Mouse (Mus musculus): ENCODE measurements around the gene Zfp286. TPM values are rescaled to one million over a fixed set of nuclear protein-coding genes. Genes with fewer than 3 reads are reported as not detected.

The Zfp286 gene
- 10 to 100 TPM; 17.8 to 19.5 TPM for total RNA-seq (2021)
- long read RNA-seq, experiment 1, transcript Zfp286-202 (6 exons, 1,979 nt), result major isoform, 10 of 25 reads
- long read RNA-seq, experiment 1, partial matches to known transcripts, result 1 of 25 reads
- long read RNA-seq, experiment 1, other reads (novel, unspliced or antisense), result 11 of 25 reads
- long read RNA-seq, experiment 2, partial matches to known transcripts, result 2 of 17 reads
- long read RNA-seq, experiment 2, other reads (novel, unspliced or antisense), result 9 of 17 reads

DNA sequence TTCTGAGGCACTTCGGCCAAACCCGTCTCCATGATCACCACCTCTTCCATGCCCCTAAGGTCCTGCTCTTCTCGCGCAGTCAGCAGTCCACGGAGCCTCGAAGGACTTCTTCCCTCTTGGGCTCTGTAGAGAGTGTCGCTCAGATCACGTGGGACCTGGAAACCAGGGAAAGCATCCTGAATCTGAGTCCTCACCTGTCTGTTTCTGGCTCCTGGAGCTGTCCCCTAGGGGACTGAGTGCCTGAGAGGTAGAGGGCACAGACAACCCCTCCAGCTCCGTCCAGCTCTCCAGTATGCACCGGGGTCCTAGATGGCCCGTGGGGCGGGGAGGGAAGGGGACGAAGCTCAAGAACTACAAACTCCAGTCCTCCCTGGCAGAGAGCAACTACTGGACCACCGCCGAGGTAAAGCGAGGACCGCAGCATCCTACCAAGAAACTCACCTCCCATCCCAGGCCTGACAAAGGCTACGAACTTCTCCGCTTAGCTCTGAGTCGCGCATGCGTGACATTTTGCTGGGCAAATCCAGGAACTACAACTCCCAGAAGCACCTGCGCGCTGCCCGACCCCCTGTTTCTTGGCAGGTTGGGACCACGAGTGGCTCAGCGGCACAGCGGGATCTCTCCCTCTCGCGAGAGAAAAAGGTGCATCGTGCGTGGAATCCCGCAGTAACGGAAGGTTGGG is at the start of gene Zfp286:
Gene Zfp286 (minus strand): TSS at position 528 of the 682 bp plus-strand sequence.
- peak; percentile 91 to 92 for DNase-seq (ENCODE audit: low spot score in 2 of 2)

DNA sequence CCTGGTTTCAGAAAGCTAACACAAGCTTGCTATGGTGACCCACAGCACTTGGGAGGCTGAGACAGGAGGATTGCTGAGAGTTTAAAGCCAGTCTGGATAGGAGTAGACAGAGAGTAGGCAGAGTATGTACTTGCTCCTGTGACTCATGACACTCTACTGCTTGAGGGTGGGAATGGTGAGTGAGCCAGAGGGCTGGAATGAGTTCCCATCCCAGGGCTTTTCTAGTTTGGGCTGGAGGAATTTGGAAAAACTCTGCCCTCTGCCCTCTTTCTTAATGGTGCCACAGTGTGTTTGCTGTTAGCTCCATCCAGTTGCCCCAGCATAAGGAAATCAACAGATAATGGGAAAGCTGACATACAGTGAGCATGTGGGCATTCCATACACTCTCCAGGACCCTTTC is 42.6 kb upstream of the Zfp286 start:
- no peak for DNase-seq (ENCODE audit: low spot score in 2 of 2)

DNA sequence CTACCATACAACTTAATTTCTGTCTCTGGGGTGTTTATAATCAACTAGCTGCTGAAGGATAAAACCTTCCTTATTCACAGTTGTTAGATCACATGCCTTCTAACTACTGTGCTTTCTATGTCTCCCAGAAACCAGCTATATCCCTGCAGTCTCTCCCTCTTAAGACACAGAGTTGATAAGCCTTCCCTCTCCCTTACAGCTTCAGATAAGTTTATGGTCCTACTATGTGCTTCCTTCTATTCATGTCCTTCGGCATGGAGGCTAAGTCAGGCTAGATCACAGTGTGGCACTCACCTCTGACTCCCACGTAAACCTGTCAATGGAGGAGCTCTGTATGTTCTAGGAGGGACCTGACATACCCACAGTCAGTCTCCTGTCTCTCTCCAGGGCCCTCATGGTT is 41.1 kb upstream of the Zfp286 start:
- no peak for DNase-seq (ENCODE audit: low spot score in 2 of 2)

DNA sequence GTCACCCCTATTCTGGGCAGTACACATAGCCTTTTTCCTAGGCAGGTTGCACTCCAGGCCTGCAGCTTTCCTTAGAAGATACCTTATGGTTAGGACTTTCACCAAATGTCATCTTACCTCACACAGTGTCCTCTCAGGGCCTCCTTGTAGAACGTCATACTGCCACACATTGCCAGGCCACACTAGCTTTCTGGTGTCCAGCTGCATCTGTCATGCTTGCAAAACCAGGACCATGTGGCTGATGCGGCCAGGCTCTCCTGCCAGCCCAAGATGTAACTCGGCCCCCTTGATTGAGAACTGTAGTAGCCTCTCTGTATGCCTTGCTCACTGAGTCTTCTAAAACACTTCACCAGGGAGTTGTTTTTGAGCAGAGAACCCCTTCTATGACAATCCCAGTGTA is 38.6 kb upstream of the Zfp286 start:
- DNase-seq (ENCODE audit: low spot score in 2 of 2), result no peak

DNA sequence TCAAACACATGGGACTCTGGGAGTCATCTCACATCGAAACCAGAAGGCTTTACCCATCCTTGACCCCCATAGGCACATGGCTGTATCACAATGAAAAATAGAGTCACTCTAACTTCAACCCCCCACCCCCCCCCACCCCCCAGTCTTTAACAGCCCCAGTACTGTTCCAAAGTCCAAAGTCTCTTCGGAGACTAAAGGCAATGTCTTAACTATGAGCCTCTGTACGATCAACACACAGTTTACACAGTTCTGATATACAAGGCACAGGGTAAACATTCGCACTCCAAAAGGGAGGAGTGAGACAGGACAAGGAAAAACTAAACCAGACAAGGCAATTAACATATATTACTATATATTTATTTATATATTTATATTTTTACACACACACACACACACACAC is 37.9 kb upstream of the Zfp286 start:
- no peak for DNase-seq (ENCODE audit: low spot score in 2 of 2)

DNA sequence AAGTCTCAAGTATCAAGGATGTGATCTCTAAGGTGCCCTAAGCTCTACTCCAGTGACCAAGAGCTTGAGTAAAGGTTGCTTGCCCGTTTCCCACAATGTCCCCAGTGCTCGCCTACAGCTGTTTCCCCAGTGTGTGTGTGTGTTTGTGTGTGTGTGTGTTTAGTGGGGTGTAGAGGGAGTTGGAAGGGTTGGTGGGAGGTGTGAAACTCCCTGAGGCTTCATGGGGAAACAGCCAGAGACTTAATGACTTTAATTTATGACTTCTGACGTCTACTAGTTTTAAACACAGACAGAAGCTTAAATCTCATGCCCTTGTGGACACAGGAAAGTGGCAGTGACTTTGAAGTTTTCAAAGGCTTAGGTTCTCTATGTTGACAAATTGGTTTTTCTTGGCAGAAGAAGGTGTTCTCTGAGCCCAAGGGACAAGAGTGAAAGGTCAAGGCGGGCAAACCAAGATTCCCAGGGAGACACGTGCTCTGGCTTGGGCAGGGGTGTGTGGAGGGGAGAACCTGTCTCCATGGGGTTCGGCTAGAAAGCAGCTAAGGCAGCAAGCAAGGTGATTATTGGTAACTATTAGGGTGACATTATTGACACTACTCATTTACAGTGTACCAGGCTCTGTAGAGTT is 37.0 kb upstream of the Zfp286 start:
- no peak for DNase-seq (ENCODE audit: low spot score in 2 of 2)

DNA sequence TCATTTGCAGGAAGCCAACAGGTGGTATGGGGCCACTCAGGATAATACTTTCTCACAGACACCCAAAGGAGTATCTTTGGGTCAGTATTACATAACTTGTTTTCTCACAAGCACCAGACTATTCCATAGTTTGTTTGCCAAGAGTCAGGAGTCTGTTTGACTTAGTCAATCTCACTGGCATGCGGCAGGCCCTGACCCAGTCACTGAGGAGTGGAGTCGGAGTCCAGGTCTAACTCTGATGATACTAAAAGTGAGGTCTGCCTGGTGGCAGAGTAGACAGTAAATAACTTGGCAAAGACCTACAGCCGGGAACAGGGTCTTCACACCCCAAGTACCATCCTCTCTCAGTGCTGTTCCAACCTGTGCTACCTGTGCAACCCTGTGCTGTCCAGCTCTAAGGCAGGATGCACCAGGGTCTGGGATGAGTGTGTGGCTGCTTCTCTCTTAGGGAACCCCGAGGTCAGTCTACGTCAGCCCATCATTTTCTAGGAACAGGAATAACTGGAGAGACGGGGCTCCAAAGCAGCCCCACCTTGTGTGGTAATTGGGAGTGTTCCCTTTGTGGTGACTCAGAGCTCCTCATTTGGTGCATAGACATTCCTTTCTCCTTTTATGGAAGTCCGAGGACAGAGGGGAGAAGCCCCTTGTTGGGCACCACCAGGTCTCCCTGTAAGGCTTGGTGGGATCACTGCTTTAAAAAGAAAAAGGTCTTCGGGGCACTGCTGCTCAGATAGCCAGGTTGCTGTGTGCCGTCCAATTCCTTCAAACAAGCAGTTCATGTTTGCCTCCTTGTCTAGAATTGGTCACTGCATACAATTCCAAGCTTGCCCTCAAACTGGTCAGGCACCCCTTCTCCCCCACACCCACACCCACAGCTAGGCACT is 36.2 kb upstream of the Zfp286 start:
- DNase-seq (ENCODE audit: low spot score in 2 of 2), result no peak

DNA sequence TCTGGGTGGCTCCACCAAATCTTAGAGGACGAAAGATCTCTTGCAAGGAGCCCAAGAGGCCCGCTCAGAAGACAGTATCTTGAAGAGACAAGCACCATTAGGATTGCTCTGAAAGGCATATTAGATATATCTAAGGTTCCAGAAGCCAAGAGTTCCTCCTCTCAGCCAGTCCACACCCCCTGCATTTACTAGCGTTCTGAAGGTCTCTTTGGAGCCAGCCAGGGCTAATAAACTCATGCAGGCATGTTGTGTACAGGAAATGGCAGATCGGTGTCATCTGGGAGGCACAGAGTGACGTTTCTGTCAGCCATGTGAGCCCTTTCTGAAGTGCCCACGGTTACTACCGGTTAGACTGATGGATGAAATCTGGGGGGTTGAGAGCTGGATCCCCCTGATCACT is 34.9 kb upstream of the Zfp286 start:
- no peak for DNase-seq (ENCODE audit: low spot score in 2 of 2)

DNA sequence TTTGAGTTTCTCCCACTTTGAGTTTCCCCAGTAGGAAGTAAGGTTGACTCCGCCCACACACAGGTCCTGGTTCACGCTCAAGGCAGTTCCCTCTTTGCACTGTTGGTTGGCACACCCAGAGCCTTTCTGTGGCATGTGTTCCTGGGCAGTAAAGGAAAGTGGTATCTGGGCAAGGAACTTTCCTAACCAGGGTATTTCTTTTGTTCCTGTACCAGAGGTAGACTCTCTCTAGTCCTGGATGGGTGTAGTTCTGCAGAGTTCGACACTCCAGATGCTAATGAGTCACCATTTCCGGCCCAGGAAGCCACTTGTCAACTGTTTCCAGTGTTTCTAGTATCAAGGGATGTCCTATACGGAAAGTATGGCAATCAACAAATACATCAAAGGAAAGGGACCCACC is 32.6 kb upstream of the Zfp286 start:
- DNase-seq (ENCODE audit: low spot score in 2 of 2), result no peak

DNA sequence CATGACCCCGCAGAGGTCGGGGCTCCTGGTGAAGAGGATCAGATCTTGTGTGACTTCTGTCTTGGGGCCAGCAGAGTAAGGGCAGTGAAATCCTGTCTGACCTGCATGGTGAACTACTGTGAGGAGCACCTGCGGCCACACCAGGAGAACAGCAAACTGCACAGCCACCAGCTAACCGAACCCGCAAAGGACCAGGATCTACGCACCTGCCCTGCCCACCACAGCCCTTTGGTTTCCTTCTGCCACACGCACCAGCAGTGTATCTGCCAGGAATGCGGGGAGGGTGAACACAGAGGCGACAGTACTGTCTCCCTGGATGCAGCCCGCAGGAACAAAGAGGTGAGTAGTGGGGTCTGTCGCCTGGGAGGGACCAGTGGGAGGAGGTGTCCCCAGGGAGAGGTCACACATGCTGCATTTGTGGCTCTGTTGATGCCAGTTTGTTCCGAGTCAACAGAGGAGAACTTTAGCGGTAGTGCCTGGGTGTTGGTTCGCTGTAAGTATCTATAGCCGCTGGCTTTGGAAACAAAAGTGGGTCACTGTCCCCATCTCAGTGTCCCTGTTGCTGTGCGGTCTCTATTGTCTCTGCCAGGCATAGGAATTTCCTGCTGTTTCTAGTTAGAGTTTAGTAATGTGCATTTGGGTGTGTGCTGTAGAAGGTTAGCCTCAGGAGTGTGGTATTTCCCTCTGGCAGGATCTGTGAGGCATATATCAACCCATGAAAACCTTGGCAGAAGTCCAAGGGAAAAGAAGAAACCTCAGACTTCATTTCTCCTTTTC is 31.6 kb upstream of the Zfp286 start:
- DNase-seq (ENCODE audit: low spot score in 2 of 2), result peak in 1 of 2 experiments; percentile 4

DNA sequence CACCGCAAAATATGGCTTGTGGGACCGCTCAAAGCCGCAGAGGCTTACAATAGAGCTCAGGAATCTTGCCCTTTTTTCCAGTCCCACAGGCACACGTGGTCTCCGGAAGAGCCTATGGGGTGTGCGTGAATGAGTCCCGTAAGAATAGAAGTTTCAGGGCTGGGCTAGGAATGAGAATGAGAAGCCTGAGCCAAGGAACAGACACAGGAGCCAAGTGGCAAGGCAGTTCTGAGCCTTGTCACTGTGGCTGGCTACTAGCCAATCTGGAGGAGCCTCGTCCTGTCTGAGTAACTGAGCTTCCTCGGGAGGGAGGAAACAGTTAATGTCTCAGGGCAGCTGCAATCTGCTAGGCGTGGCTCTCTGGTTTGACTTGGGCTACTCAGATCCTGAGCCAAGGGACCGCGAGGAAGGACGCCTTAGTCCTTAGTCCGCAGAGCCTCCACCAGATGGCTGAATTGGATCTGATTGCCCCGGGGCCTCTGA is 30.8 kb upstream of the Zfp286 start, which contains the start of gene Trim16:
Gene Trim16 (plus strand): TSS at position 173 of the 483 bp plus-strand sequence.
- DNase-seq (ENCODE audit: low spot score in 2 of 2), result peak; percentile 26 to 28

DNA sequence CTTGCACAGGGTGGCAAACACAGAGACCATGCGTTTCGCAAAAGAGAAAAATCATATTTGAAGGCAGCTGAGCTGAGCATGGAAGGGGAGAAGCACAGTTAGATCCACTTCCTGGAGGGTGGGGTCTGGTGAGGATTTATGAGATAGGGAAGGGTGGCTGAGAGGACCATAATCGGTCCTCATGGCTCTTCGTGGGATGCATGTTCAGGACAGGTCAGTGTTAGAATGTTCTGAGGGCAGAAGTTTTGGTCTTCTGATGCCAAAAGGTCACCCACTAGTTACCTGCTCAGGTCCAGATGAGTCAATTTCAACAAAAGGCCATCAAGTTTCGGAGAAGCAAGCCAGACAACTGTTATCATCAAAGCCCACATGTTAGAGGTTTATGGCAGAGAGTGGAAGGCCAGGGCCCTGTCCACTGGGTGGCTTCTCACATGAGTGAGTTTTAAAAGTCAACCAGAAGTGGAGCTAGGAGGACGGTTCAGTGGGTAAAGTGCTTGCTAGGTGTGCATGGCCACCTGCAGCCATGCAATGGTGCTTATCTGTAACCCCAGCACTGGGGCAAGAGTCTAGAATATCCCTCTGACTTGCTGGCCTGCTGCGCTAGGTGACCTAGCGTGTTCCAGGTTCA is 29.9 kb upstream of the Zfp286 start:
- DNase-seq (ENCODE audit: low spot score in 2 of 2), result no peak

DNA sequence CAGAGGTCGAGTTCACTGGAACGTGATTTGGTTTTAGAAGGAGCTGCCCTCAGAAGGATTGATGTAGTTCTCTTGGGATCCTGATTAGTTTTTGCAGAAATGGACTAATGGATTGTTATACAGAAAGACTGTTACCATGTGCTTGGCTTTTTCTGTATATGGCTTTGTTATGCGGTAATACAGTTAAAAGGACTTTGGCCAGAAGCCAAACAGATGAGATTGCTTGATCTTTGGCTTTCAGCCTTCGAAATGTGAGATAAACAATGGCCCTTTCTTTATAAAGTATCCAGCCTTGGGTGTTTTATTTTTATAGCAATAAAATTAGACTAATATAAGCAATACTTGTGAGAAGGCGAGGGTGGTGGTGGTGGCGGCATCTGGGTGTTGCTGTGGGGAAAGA is 27.3 kb upstream of the Zfp286 start:
- no peak for DNase-seq (ENCODE audit: low spot score in 2 of 2)

DNA sequence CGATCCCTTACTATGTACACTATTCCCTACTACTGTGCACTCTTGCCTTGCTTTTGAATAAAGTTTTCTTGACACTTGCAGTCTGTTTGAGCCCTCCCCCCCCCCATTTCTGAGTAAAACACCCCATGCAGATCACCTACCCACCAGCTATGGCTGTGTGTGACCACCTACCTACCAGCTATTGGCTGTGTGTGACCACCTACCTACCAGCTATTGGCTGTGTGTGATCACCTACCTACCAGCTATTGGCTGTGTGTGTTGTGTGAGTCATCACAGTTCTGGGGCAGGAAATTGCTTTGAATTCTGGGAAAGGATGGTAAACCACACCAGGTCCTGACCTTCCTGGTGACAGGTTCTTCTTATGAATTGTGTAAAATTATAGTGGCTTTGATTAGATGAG is 26.2 kb upstream of the Zfp286 start:
- DNase-seq (ENCODE audit: low spot score in 2 of 2), result no peak

DNA sequence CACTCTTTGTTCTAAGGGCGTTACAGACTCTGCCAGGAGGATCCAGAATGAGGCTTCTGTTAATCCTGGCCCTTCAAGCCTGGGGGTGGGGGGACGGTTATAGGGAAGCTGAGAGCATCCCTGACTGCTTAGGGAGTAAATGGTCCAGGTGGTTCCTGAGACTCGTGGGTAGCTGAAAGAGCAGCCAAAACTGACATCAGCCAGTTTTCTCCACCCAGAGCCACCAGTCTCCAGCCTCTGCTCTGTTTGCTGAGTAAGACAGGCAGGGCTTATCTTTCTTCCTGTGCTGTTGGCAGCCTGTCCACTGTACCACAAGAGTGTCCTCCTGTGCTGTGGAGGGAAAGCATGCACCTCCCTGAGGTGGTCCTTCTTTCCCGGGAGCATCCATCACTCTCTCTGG is 25.4 kb upstream of the Zfp286 start:
- DNase-seq (ENCODE audit: low spot score in 2 of 2), result no peak

DNA sequence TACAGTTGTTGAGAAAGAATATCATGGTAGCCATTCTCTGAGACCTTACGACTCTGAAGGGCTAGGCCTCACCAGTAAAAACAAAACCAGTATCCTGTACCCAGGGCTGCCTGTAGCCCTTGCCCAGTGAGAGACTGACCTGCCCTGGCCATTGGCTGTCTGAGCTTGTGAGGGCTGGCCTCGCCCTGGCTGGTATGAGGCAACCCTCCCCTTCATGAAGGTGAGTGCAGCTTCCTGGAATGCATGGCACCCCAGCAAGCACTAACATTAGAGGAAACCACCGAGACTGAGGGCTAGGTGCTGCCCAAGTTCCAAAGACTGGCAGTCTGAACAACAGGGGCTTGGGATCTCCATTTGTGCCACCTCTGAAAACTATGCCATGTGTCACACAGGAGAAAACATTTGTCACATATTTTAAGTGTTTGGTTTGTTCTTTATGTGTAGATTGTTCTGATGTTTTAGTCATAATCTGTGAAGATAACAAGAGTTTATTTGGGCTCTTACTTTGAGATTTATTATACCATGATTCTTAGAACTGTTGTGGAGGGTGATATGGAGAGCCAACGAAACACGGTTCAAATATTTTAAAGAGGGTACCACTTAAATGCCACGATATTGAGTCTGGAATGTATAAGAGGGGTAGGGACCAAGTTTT is 24.8 kb upstream of the Zfp286 start:
- DNase-seq (ENCODE audit: low spot score in 2 of 2), result no peak

DNA sequence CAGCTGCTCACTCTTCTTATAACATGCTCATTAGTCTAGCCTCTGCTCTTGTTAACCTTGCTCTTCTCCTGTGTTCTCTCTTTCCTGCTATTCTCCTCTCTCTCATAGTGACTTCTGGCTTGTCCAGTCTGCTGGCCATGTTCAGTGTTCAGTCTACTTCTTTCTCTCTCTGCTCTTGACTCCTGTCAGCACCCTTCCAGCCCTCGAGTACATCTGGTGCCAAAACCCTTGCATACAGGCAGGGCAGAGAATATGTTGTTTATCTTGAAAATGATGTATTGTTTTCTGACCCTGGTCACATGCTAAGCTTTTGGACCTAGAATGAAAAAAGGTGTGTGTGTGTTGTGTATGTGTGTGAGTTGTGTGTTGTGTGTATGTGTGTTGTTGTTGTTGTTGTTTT is 24.2 kb upstream of the Zfp286 start:
- no peak for DNase-seq (ENCODE audit: low spot score in 2 of 2)

DNA sequence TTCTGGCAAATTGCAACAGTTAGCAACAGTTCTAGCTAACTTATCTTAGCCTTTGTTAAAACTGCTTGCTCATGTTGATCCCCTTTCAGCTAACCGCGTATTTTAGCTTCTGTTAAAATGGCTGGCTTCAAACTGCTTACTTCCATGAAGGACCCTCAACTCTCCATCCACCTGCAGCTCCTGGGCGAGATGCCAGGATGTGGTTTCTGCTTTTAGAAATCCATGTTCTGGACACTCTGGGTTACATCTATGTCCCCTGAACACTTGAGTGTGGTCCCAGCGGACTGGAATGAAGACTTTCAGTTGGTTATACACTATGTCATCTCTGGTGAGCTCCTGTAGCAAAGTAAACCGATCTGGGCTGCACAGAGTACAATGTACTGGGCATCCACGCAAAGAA is 23.0 kb upstream of the Zfp286 start:
- DNase-seq (ENCODE audit: low spot score in 2 of 2), result no peak

DNA sequence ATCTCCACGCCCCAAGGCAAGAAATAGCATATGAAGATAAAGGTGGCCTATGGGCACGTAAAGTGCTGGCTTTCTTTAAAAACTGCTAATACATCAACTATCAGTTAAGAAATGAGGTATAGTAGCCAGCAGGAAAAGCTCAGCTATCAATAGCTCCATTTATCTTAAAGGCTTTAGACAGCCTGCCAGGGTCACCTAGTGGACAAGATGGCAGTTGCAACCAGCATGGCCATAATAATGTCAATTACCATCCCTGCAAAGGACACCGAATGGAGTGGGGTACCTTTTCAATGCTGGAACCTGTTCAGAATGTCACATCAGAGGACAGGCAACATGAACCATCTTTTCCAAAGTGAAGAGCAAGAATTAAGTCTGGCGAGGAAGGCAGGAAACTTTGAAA is 19.9 kb upstream of the Zfp286 start:
- no peak for DNase-seq (ENCODE audit: low spot score in 2 of 2)

DNA sequence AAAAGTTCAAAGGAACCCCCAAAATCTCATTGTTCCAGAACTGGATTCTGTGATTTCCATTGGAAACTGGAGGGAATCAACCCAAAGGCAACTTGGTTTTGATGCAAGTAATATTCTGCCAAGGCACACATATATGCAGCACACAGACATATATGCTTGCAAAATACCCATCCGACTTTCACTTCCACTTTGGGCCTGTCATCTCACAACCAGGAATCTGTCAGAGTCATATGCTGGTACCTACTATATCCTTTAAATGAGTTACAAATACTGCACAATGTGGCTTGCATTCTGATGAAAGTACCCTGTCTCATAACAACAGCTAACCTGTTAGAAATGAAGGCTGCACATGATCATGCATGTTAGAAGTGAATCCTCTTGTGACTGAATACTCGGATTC is 18.7 kb upstream of the Zfp286 start:
- no peak for DNase-seq (ENCODE audit: low spot score in 2 of 2)

Measured in left cerebral cortex, adult 18-20 months (tissue).